Mouse (Mus musculus) limb, embryonic 15.5 days (tissue): ENCODE data around the gene Slc9a2. TPM values are rescaled to one million over a fixed set of nuclear protein-coding genes. Genes with fewer than 3 reads are reported as not detected.
A peak's percentile ranks its signal among the peaks of the same experiment; 100 is the strongest.

ENCODE experiments used
- ATAC-seq: fragments of 200-750 bp; cut with Nextera tagmentation; 2 replicates; pipeline ENCODE4 v1.8.0; 2017; ENCODE audit warnings: low read depth, moderate TSS enrichment; ENCODE audit not compliant: insufficient number of reproducible peaks, low FRiP score, low TSS enrichment
- H3K27ac ChIP-seq: fragments of 300-500 bp; sonication (generic); 2 replicates; pipeline ENCODE4 v1.5.1; 2015; ENCODE audit warnings: moderate library complexity, mild to moderate bottlenecking, inconsistent platforms
- H3K27me3 ChIP-seq: fragments of 300-500 bp; sonication (generic); 2 replicates; pipeline ENCODE4 v1.6.1; 2015; ENCODE audit warnings: inconsistent platforms
- H3K36me3 ChIP-seq: fragments of 300-500 bp; sonication (generic); 2 replicates; pipeline ENCODE4 v1.6.1; 2015; ENCODE audit warnings: inconsistent platforms
- H3K4me1 ChIP-seq: fragments of 300-500 bp; sonication (generic); 2 replicates; pipeline ENCODE4 v1.6.1; 2015; ENCODE audit warnings: inconsistent platforms
- H3K4me2 ChIP-seq: fragments of 300-500 bp; sonication (generic); 2 replicates; pipeline ENCODE4 v1.6.1; 2015; ENCODE audit warnings: mild to moderate bottlenecking, inconsistent platforms
- H3K4me3 ChIP-seq: fragments of 300-500 bp; sonication (generic); 2 replicates; pipeline ENCODE4 v1.5.1; 2015; ENCODE audit warnings: mild to moderate bottlenecking, inconsistent platforms
- H3K9ac ChIP-seq: fragments of 300-500 bp; sonication (generic); 2 replicates; pipeline ENCODE4 v1.6.1; 2015; ENCODE audit warnings: inconsistent platforms
- H3K9me3 ChIP-seq: fragments of 300-500 bp; sonication (generic); 2 replicates; pipeline ENCODE4 v1.6.1; 2016; ENCODE audit warnings: inconsistent platforms
- WGBS: fragments of 180-500 bp; shearing (Covaris S2); methylation state at CpG from one replicate; pipeline ENCODE4 v1.1.7; 2015; 5-methylcytosine and 5-hydroxymethylcytosine counted together
- polyA plus RNA-seq: library from polyadenylated mRNA; unstranded; fragments of >200 nt; fragmentation: Nextera tagmentation; extraction: Ambion mirVana; gene quantifications from 2 replicates; pipeline ENCODE4 v1.2.1, GENCODE M21; 2015

The Slc9a2 gene
- polyA plus RNA-seq, 1 experiment from 2014 or later = 0.56 TPM

- H3K27ac ChIP-seq = no peak overlapping the region
- H3K9me3 ChIP-seq = no peaks in the 10 kb centered on the region
- no peak for ATAC-seq
- no peak overlapping the region for H3K4me3 ChIP-seq
- WGBS = 96% methylated on average over 1 of the region's 1 CpGs
- H3K36me3 ChIP-seq = no peaks in the 10 kb centered on the region
- no peak overlapping the region for H3K4me2 ChIP-seq
- H3K9ac ChIP-seq = no peak overlapping the region
- H3K27me3 ChIP-seq = no peaks in the 10 kb centered on the region
- H3K4me1 ChIP-seq = no peaks in the 10 kb centered on the region
Observed at GRCm38 (mm10) chr1:40795508-40795907, 115.1 kb downstream of the Slc9a2 start.

DNA sequence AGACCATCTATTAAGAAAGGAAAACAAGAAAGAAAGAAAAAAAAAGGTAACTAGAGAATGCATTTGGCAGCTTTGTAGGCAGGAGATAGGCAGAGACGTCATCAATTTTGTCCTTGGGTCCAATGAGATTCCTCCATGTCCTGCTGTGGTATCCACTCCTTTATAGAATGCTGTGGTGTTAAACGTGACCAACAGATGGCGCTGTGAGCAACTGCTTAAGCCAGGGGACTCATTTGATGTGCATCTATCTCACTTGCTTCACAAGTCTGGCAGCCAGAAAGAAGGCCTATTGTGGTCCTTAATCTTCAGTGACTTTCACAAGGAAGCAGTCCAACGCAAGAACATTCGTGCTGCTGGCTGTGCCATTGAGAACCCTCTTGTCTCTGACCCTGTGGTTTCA is 117.0 kb downstream of the Slc9a2 start:
- Histone ChIP-seq H3K4me3 (no peak overlapping the region), H3K27ac (no peak overlapping the region), H3K4me2 (no peak overlapping the region), H3K36me3 (no peaks in the 10 kb centered on the region), H3K9me3 (no peaks in the 10 kb centered on the region), H3K27me3 (no peaks in the 10 kb centered on the region), H3K4me1 (no peaks in the 10 kb centered on the region), H3K9ac (no peak overlapping the region)
- ATAC-seq = no peak
- 20% methylated on average over 5 of the region's 5 CpGs for WGBS

DNA sequence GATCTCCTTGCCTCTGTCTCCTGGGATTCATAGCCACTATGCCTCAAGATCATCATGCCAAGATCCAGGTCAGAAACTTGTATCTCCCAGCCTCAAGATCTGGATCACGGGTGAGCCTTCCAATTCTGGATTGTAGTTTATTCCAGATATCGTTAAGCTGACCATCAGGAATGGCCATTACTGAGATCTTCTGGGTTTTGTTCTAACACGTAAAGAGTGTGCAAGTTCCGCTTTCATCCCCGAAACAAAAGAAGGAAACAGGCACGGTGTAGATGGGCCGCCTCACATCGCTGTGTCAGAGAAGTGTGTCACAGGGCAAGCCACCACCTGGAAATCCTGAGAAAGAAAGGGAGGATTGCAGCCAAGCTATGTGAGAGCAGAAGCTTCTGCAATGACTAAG is 118.7 kb downstream of the Slc9a2 start:
- H3K27ac ChIP-seq = no peak overlapping the region
- ATAC-seq = no peak
- no peak overlapping the region for H3K4me3 ChIP-seq
- 88% methylated on average over 8 of the region's 8 CpGs for WGBS
- H3K4me1 ChIP-seq = no peaks in the 10 kb centered on the region
- no peak overlapping the region for H3K9ac ChIP-seq
- no peaks in the 10 kb centered on the region for H3K9me3 ChIP-seq
- H3K36me3 ChIP-seq = no peaks in the 10 kb centered on the region
- no peaks in the 10 kb centered on the region for H3K27me3 ChIP-seq
- no peak overlapping the region for H3K4me2 ChIP-seq

DNA sequence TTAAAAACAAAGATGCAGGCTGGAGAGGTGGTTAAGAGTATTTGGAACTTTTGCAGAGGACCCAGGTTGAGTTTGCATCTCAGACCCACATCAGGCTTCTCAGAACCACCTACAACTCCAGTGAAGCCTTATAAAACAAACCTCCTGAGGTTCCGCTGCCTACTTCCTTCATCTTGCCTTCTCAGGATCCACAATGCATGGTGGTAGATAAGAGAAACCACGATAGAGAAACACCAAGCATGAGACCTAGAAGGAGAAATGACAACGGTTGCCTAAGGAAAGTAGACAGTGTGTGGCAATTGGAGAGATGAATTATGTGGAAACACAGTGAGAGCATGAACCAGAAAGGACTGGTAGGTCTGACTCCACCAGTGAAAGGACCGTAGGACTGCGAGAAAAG is 120.5 kb downstream of the Slc9a2 start:
- no peak overlapping the region for H3K4me2 ChIP-seq
- H3K4me1 ChIP-seq = no peaks in the 10 kb centered on the region
- no peaks in the 10 kb centered on the region for H3K9me3 ChIP-seq
- ATAC-seq = no peak
- 84% methylated on average over 5 of the region's 5 CpGs for WGBS
- no peaks in the 10 kb centered on the region for H3K36me3 ChIP-seq
- H3K27me3 ChIP-seq = no peaks in the 10 kb centered on the region
- no peak overlapping the region for H3K27ac ChIP-seq
- H3K4me3 ChIP-seq = no peak overlapping the region
- no peak overlapping the region for H3K9ac ChIP-seq

- no peak for ATAC-seq
- Histone ChIP-seq H3K4me3 (no peak overlapping the region), H3K9ac (no peak overlapping the region), H3K4me2 (no peak overlapping the region), H3K27me3 (no peaks in the 10 kb centered on the region), H3K36me3 (no peaks in the 10 kb centered on the region), H3K9me3 (no peaks in the 10 kb centered on the region), H3K27ac (no peak overlapping the region), H3K4me1 (no peaks in the 10 kb centered on the region)
- WGBS = 18% methylated on average over 3 of the region's 3 CpGs
Observed at GRCm38 (mm10) chr1:40802759-40803158, 122.4 kb downstream of the Slc9a2 start.

GRCm38 (mm10) chr1:40804118-40804517 is 123.7 kb downstream of the Slc9a2 start:
- 90% methylated on average over 12 of the region's 12 CpGs for WGBS
- no peak overlapping the region for H3K27ac ChIP-seq
- no peak overlapping the region for H3K4me2 ChIP-seq
- no peak for ATAC-seq
- no peaks in the 10 kb centered on the region for H3K36me3 ChIP-seq
- H3K9me3 ChIP-seq = no peaks in the 10 kb centered on the region
- H3K27me3 ChIP-seq = no peaks in the 10 kb centered on the region
- H3K4me3 ChIP-seq = no peak overlapping the region
- no peaks in the 10 kb centered on the region for H3K4me1 ChIP-seq
- no peak overlapping the region for H3K9ac ChIP-seq

DNA sequence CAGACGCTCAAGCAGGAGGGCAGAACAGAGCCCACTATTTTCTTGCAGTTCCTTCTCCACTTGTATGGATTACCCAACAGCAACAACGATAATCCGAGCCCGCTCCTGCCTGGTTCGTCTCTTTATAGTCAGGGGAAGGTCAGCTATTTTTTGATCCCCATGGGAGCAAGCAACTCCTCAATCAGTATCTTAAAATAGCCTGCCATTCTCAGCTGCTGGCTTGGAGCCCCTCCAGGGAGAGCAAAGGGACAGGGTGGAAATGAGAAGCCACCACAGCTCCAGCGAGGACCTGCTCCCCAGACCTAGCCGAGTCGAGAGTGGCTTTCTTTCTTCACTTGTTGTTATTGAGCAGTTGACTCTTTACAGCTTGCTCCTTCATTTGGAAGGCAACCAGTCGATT is 125.0 kb downstream of the Slc9a2 start, which contains the start of gene Tmem182:
Tmem182 (plus strand) TSS at position 251 of the 400 bp plus-strand sequence.
- ATAC-seq = no peak
- H3K4me3 ChIP-seq = no peak within 1 kb of the TSS
- no peaks in the 10 kb centered on the region for H3K9me3 ChIP-seq
- H3K36me3 ChIP-seq = no peaks in the 10 kb centered on the region
- no peak within 1 kb of the TSS for H3K4me2 ChIP-seq
- 72% methylated on average over 9 of the region's 9 CpGs for WGBS
- no peaks in the 10 kb centered on the region for H3K4me1 ChIP-seq
- no peaks in the 10 kb centered on the region for H3K27me3 ChIP-seq
- H3K27ac ChIP-seq = no peak within 1 kb of the TSS
- no peak within 1 kb of the TSS for H3K9ac ChIP-seq

DNA sequence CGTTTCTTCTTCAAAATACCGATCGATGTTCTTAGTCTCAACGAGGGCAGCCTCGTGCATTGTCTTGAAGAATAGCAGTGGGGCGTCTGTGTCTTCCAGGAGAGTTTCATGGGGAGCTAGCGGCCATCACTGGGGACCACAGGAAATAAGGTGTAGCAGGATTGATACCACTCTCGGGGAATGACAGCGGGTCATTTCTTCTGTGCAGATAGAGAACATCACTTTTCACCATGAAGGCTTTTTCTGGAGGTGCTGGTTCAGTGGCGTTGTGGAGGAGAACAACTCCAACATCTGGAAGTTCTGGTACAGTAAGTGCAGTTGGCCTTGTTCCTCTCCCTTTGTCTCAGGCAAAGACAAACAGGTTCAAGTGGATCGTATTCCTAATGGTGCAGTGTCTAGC is 125.5 kb downstream of the Slc9a2 start:
- no peak overlapping the region for H3K27ac ChIP-seq
- WGBS = 86% methylated on average over 11 of the region's 11 CpGs
- H3K27me3 ChIP-seq = no peaks in the 10 kb centered on the region
- no peaks in the 10 kb centered on the region for H3K36me3 ChIP-seq
- H3K4me3 ChIP-seq = no peak overlapping the region
- no peaks in the 10 kb centered on the region for H3K4me1 ChIP-seq
- no peak overlapping the region for H3K4me2 ChIP-seq
- H3K9ac ChIP-seq = no peak overlapping the region
- ATAC-seq = no peak
- H3K9me3 ChIP-seq = no peaks in the 10 kb centered on the region

DNA sequence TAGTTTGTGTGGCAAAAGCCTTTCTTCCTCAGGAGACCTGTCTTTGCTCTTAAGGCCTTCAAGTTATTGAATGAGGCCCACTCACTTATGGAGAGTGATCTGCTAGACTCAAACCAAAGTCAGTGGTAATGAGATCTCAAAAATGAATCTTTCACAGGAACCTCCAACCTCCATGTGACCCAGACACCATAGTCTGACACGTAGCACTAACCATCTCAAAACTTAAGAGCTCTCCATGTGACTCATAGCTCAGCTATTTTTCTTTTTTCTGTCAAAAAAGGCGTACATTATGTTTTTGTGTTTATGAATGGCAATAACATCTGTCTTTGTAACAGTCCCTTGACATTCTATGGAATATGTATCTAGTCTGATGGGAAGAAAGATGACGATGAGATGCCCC is 128.3 kb downstream of the Slc9a2 start:
- Histone ChIP-seq H3K4me3 (no peak overlapping the region), H3K9me3 (no peaks in the 10 kb centered on the region), H3K4me1 (no peaks in the 10 kb centered on the region), H3K27me3 (no peaks in the 10 kb centered on the region), H3K27ac (no peak overlapping the region), H3K36me3 (no peaks in the 10 kb centered on the region), H3K4me2 (no peak overlapping the region), H3K9ac (no peak overlapping the region)
- WGBS = 78% methylated on average over 3 of the region's 3 CpGs
- ATAC-seq = no peak

DNA sequence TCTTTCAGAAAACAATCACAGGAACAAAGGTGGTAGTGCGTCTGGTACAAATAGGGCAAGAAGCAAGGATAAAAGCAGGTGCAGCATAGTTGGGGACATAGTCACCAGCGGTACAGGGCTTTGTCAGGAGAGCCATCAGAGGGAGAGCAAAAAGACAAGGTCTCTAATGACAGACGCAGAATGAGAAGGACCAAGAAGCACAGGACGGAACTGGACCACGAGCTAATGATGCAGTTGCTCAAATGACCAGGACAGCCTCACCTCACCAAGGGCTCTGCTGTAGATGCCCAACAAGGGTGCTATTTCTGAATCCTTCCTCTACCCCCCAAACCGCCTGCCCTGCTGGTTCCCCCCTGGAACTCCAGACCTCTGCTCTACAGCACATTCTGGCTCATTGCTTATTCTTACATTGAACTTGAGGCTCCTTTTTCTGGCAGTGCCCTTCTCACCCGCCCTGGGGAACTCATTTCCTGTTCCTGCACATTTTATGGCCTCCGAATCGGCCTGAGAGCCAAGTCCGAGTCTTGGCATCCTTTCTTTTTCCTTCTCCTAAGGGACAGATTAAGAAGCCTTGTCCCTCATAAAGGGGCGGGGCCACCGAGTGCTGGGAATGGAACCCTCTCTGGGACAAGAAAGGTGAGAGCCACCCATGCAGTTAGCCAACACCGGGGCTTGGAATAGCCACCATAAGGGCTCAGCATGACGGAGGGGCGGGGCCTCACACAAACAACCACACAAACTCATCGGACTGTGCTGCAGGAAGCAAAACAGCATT is 134.9 kb downstream of the Slc9a2 start:
- WGBS = 39% methylated on average over 16 of the region's 16 CpGs
- no peaks in the 10 kb centered on the region for H3K36me3 ChIP-seq
- H3K4me2 ChIP-seq = peak overlapping the region; percentile 19; the same call in 1 of the 2 replicates
- H3K27ac ChIP-seq = no peak overlapping the region; the same call in 1 of the 2 replicates
- H3K4me1 ChIP-seq = peaks cover 7% of the 10 kb centered on the region
- no peak overlapping the region for H3K9ac ChIP-seq
- H3K27me3 ChIP-seq = no peaks in the 10 kb centered on the region
- no peak for ATAC-seq
- no peaks in the 10 kb centered on the region for H3K9me3 ChIP-seq
- no peak overlapping the region for H3K4me3 ChIP-seq
